Mouse (Mus musculus) cerebellum, postnatal 14 days (tissue): Measurements from ENCODE around the gene Tmem184a.

Source experiments
- DNase-seq, 2 experiments: peaks; one replicate each; pipeline ENCODE4 v3.0.0; 2021; ENCODE audit warnings: mixed read lengths in 2 of 2

Tmem184a gene

GRCm38 (mm10) chr5:139792966-139793337, 26.8 kb downstream of the Tmem184a start:
- DNase-seq, result no peak

- no peak for DNase-seq
Measured at GRCm38 (mm10) chr5:139792159-139792775, 27.4 kb downstream of the Tmem184a start.

- peak; percentile 88 to 91 for DNase-seq
Measured at GRCm38 (mm10) chr5:139791227-139792158, 28.2 kb downstream of the Tmem184a start, which contains the start of gene Mafk. TSS of gene Mafk (plus strand) at chr5:139791513.

GRCm38 (mm10) chr5:139789466-139789865, 30.3 kb downstream of the Tmem184a start:
- no peak for DNase-seq

- DNase-seq, result no peak
Measured at GRCm38 (mm10) chr5:139781406-139781805, 38.3 kb downstream of the Tmem184a start.

GRCm38 (mm10) chr5:139776966-139777365, 42.8 kb downstream of the Tmem184a start:
- no peak for DNase-seq

- peak; percentile 98 to 99 for DNase-seq
Measured at GRCm38 (mm10) chr5:139775216-139775926, 44.3 kb downstream of the Tmem184a start, which contains the start of gene Ints1. TSS of gene Ints1 (minus strand) at chr5:139775674.

- no peak for DNase-seq
Measured at GRCm38 (mm10) chr5:139768216-139768615, 51.5 kb downstream of the Tmem184a start.

- DNase-seq, result peak in 1 of 2 experiments; percentile 60
Measured at GRCm38 (mm10) chr5:139764296-139764695, 55.4 kb downstream of the Tmem184a start.

GRCm38 (mm10) chr5:139758096-139758495, 61.6 kb downstream of the Tmem184a start:
- DNase-seq, result no peak

GRCm38 (mm10) chr5:139756586-139756985, 63.1 kb downstream of the Tmem184a start:
- DNase-seq, result peak; percentile 54 to 63

GRCm38 (mm10) chr5:139756135-139756534, 63.6 kb downstream of the Tmem184a start:
- DNase-seq, result no peak

- DNase-seq, result peak; percentile 75 to 84
Measured at GRCm38 (mm10) chr5:139754753-139755152, 65.0 kb downstream of the Tmem184a start.
